Mouse (Mus musculus) limb, embryonic 14.5 days (tissue): ENCODE results near the gene Zfp786. TPM values are rescaled to one million over a fixed set of nuclear protein-coding genes. Genes with fewer than 3 reads are reported as not detected.
"Not testable (repeated sequence)": the region's sequence is repeated elsewhere in the genome, so short reads cannot be mapped to it uniquely, and the experiment has no call there.

Experiments
- ATAC-seq: fragments of 200-750 bp; cut with Nextera tagmentation; 2 replicates; pipeline ENCODE4 v1.8.0; 2017; ENCODE audit warnings: low read depth, moderate number of reproducible peaks, moderate TSS enrichment; ENCODE audit not compliant: low FRiP score
- DNase-seq: peaks from one replicate; pipeline ENCODE4 v3.0.0-alpha.2; 2015; ENCODE audit warnings: low spot score
- H3K27ac ChIP-seq: fragments of 300-500 bp; sonication (generic); replicated peaks from 2 replicates; pipeline ENCODE4 v1.5.1; 2014; ENCODE audit warnings: low read depth, mild to moderate bottlenecking, low read length, moderate library complexity, mixed read lengths
- H3K27me3 ChIP-seq: fragments of 300-500 bp; sonication (generic); 2 replicates; pipeline ENCODE4 v1.6.1; 2014; ENCODE audit warnings: low read length, mixed read lengths; ENCODE audit not compliant: control insufficient read depth, insufficient read depth
- H3K36me3 ChIP-seq: fragments of 300-500 bp; sonication (generic); 2 replicates; pipeline ENCODE4 v1.6.1; 2014; ENCODE audit warnings: mild to moderate bottlenecking, low read length, moderate library complexity, mixed read lengths; ENCODE audit not compliant: control insufficient read depth, insufficient read depth
- H3K4me1 ChIP-seq: fragments of 300-500 bp; sonication (generic); 2 replicates; pipeline ENCODE4 v1.6.1; 2014; ENCODE audit warnings: antibody characterized with exemption, low read length, mixed read lengths; ENCODE audit not compliant: control insufficient read depth, insufficient read depth
- H3K4me2 ChIP-seq: fragments of 300-500 bp; sonication (generic); replicated peaks from 2 replicates; pipeline ENCODE4 v1.6.1; 2014; ENCODE audit warnings: low read depth, mild to moderate bottlenecking, low read length, moderate library complexity; ENCODE audit not compliant: severe bottlenecking
- H3K4me3 ChIP-seq: fragments of 300-500 bp; sonication (generic); replicated peaks from 2 replicates; pipeline ENCODE4 v1.5.1; 2014; ENCODE audit warnings: low read length
- H3K9ac ChIP-seq: fragments of 300-500 bp; sonication (generic); 2 replicates; pipeline ENCODE4 v1.6.1; 2014; ENCODE audit warnings: mild to moderate bottlenecking, low read depth, low read length, moderate library complexity; ENCODE audit not compliant: severe bottlenecking
- H3K9me3 ChIP-seq: fragments of 300-500 bp; sonication (generic); 2 replicates; pipeline ENCODE4 v1.6.1; 2016; ENCODE audit warnings: low read length; ENCODE audit not compliant: control insufficient read depth
- POLR2A ChIP-seq: fragments of 200-500 bp; IDR thresholded peaks from 2 replicates; pipeline ENCODE4 v1.8.0; 2012; ENCODE audit warnings: inconsistent platforms, mild to moderate bottlenecking, moderate library complexity, borderline replicate concordance; ENCODE audit not compliant: insufficient read depth, insufficient read length; ENCODE audit errors: extremely low read depth
- WGBS: fragments of 180-500 bp; shearing (Covaris S2); extraction: QIAGEN DNeasy Blood & Tissue Kit; methylation state at CpG from one replicate; pipeline ENCODE4 v1.1.7; 2014; 5-methylcytosine and 5-hydroxymethylcytosine counted together
- polyA plus RNA-seq, 2 experiments: library from polyadenylated mRNA; depleted of rRNA in 1 of 2; stranded (reverse) in 1 of 2; unstranded in 1 of 2; fragments of >200 nt; fragmentation: Nextera tagmentation in 1 of 2; extraction: Ambion mirVana in 1 of 2; gene quantifications; 2 replicates each; pipeline versions ENCODE4 v1.2.1 to v1.2.3; 2012 to 2014

The Zfp786 gene
- polyA plus RNA-seq, 2 experiments = 2.0 to 2.9 TPM

DNA sequence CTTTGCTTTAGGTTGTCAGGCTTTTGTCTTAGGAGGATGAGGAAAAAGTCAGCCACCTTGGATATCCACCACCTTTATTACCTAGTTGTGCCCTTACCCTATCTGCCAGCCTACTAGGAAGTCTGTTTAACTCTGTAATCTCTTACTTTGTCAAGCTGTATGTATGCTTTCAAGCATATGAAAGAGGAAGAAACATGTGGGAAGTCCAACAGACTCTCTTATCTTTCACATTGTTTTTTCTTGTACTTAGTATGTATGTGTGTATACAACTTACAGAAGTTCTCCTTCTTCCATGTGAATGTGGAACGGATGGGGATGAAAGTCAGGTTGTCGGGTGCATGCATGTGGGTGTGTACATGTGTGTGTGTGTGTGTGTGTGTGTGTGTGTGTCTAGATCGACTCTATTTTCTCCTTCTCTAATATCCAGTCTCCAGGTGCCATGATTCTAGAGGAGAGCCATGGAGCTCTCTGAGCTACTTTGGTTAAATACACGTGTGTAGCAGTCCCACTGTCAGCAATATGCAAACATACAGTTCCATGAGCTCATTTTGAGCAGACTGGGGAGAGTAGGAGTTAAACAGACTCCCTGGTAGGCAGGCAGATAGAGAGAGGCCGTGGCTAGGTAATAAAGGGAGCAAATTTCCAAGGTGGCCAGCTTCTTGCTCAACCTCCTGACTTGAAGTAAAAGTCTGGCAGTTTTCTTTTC, 45.8 kb downstream of the Zfp786 start:
- no peaks in the 10 kb centered on the region for H3K27me3 ChIP-seq
- no peak for TF ChIP-seq POLR2A
- H3K36me3 ChIP-seq = no peaks in the 10 kb centered on the region
- no peak for ATAC-seq
- H3K4me1 ChIP-seq = 0 out of 2 replicates have a peak, but pooled peaks cover 5% of the 10 kb centered on the region
- no peak overlapping the region for H3K4me3 ChIP-seq
- no peak for DNase-seq
- no peak overlapping the region for H3K4me2 ChIP-seq
- 70% methylated on average over 5 of the region's 5 CpGs for WGBS
- no peaks in the 10 kb centered on the region for H3K9me3 ChIP-seq
- no peak overlapping the region for H3K9ac ChIP-seq
- H3K27ac ChIP-seq = no peak overlapping the region

DNA sequence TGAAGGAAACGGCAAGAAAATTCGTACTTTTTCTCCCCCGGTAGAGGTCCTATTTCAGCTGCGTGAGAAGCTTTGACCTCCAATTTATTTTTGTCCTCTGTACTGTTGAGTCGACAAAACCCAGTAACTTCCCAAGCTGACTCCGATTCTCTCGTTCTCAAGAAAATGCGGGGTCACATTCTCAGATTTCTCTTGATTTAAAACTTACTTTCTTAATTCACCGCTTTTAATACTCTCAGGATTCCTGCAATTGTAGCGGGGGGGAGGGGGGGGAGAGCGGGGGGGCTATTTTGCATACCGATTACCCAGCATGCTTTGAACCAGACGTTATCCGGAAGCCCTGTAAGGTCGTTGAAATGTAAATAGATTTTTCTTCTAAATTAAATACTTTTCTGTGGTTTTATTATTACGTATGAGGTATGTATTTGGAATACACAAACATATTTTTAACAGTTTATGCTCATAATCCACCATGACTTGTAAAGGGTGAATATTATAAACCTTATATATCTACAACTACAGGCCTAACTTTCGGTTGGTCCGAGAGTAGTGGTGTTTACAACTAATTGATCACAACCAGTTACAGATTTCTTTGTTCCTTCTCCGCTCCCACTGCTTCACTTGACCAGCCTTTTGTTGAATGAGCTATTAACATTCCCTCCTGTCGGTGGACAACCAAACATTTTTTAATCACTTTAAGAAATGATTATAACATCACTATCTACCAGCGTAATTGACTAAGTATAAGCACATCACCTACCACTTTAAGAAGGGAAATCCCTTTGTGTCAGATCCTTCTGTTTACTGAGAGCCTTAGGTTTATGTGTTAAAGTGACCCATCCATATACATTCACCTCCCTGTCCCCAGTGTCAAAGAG, 49.3 kb downstream of the Zfp786 start:
- Histone ChIP-seq H3K4me3 (peak overlapping the region; percentile 48), H3K9me3 (no peaks in the 10 kb centered on the region), H3K36me3 (no peaks in the 10 kb centered on the region), H3K27me3 (no peaks in the 10 kb centered on the region), H3K4me2 (peak overlapping the region; percentile 43), H3K27ac (peak overlapping the region; percentile 64), H3K9ac (peak overlapping the region; percentile 48), H3K4me1 (no peaks in the 10 kb centered on the region)
- no peak for TF ChIP-seq POLR2A
- peak; percentile 74 for ATAC-seq
- DNase-seq = peak; percentile 87
- under 1% methylated on average over 21 of the region's 21 CpGs for WGBS

GRCm38 (mm10) chr6:47780576-47781013, 50.1 kb downstream of the Zfp786 start:
- no peak for DNase-seq
- Histone ChIP-seq H3K4me3 (peak overlapping the region; percentile 48), H3K27ac (0 out of 2 replicates have a peak overlapping the region, but pooled peaks have one; percentile 59), H3K4me1 (no peaks in the 10 kb centered on the region), H3K9me3 (no peaks in the 10 kb centered on the region), H3K9ac (peak overlapping the region; percentile 40; the same call in 1 of the 2 replicates), H3K4me2 (peak overlapping the region; percentile 43), H3K36me3 (no peaks in the 10 kb centered on the region), H3K27me3 (no peaks in the 10 kb centered on the region)
- ATAC-seq = peak; percentile 29
- WGBS = 6% methylated on average over 2 of the region's 2 CpGs
- no peak for TF ChIP-seq POLR2A

DNA sequence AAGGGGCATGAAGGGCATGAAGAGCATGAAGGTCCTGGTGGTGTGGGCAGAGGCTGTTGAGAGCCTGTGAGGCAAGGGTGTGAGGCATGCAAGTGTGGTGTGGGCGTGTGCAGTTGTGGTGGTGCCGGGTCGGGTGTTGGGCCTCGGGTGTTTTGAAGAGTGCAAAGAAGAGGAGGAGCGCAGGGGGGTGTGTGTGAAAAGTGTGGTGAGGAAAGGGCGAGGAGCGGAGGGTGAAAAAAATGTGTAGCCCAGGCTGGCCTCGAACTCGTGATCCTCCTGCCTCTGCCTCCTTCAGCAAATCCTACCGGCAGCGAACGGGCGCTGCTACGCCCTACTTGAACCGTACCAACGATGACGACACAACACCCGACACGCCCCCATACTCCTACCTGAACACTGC, 58.9 kb downstream of the Zfp786 start:
- Histone ChIP-seq H3K4me3 (peak overlapping the region; percentile 14; the same call in 1 of the 2 replicates), H3K4me2 (peak overlapping the region; percentile 26; the same call in 1 of the 2 replicates)
- WGBS = 55% methylated on average over 7 of the region's 19 CpGs

DNA sequence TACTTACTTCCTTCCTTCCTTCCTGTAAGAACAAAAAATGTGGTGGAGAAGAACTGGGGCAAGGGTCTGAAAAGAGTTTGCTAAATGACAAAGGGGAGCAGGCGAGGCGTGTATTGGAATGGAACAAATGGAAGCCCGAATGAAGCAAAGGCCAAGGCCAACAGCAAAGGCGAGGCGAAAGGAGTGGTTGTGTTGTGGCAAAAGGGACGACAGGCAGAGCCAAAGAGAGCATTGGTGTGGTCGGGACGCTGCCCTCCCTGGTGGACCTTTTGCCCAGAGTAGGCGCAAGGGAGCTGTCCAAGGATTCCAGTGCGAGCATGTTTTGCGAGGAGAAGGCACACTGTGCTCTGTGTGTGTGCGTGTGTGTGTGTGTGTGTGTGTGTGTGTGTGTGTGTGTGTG, 59.6 kb downstream of the Zfp786 start:
- DNase-seq, H3K27ac ChIP-seq, H3K9me3 ChIP-seq, H3K36me3 ChIP-seq, ATAC-seq, H3K4me3 ChIP-seq, H3K4me2 ChIP-seq, H3K9ac ChIP-seq, H3K4me1 ChIP-seq, H3K27me3 ChIP-seq: not testable (repeated sequence)
- 77% methylated on average over 9 of the region's 12 CpGs for WGBS

More for the DNA sequence above, 58.9 kb downstream of the Zfp786 start:
- not testable (repeated sequence) for H3K9ac ChIP-seq, H3K27me3 ChIP-seq, H3K27ac ChIP-seq, ATAC-seq, H3K4me1 ChIP-seq, DNase-seq, H3K9me3 ChIP-seq, H3K36me3 ChIP-seq

- not testable (repeated sequence) for H3K36me3 ChIP-seq, H3K4me3 ChIP-seq
Observed at GRCm38 (mm10) chr6:47769861-47770260, 60.8 kb downstream of the Zfp786 start.

More at GRCm38 (mm10) chr6:47769861-47770260, 60.8 kb downstream of the Zfp786 start:
- not testable (repeated sequence) for H3K9ac ChIP-seq, DNase-seq, H3K27ac ChIP-seq, ATAC-seq, H3K9me3 ChIP-seq, H3K4me1 ChIP-seq, H3K27me3 ChIP-seq, H3K4me2 ChIP-seq
- WGBS = 75% methylated on average over 4 of the region's 4 CpGs
